Mouse (Mus musculus) kidney, embryonic 15.5 days (tissue): ENCODE measurements around the gene Srrd. TPM values are rescaled to one million over a fixed set of nuclear protein-coding genes. Genes with fewer than 3 reads are reported as not detected.

Experiments
- ATAC-seq: fragments of 200-750 bp; cut with Nextera tagmentation; replicated peaks from 2 replicates; pipeline ENCODE4 v1.8.0; 2017; ENCODE audit warnings: moderate TSS enrichment; ENCODE audit not compliant: low FRiP score
- H3K27ac ChIP-seq: fragments of 300-500 bp; sonication (generic); 2 replicates; pipeline ENCODE4 v1.5.1; 2015; ENCODE audit warnings: mild to moderate bottlenecking, inconsistent platforms
- H3K27me3 ChIP-seq: fragments of 300-500 bp; sonication (generic); 2 replicates; pipeline ENCODE4 v1.6.1; 2015; ENCODE audit warnings: inconsistent platforms
- H3K36me3 ChIP-seq: fragments of 300-500 bp; sonication (generic); 2 replicates; pipeline ENCODE4 v1.6.1; 2015; ENCODE audit warnings: inconsistent platforms
- H3K4me1 ChIP-seq: fragments of 300-500 bp; sonication (generic); 2 replicates; pipeline ENCODE4 v1.6.1; 2015; ENCODE audit warnings: inconsistent platforms
- H3K4me2 ChIP-seq: fragments of 300-500 bp; sonication (generic); 2 replicates; pipeline ENCODE4 v1.6.1; 2015; ENCODE audit warnings: moderate library complexity, mild to moderate bottlenecking, inconsistent platforms
- H3K4me3 ChIP-seq: fragments of 300-500 bp; sonication (generic); replicated peaks from 2 replicates; pipeline ENCODE4 v1.5.1; 2015; ENCODE audit warnings: mild to moderate bottlenecking, inconsistent platforms
- H3K9ac ChIP-seq: fragments of 300-500 bp; sonication (generic); 2 replicates; pipeline ENCODE4 v1.6.1; 2015; ENCODE audit warnings: mild to moderate bottlenecking, inconsistent platforms
- H3K9me3 ChIP-seq: fragments of 300-500 bp; sonication (generic); replicated peaks from 2 replicates; pipeline ENCODE4 v1.6.1; 2016; ENCODE audit warnings: inconsistent platforms
- WGBS: fragments of 180-500 bp; shearing (Covaris S2); methylation state at CpG from one replicate; pipeline ENCODE4 v1.1.7; 2015; ENCODE audit warnings: mixed read lengths; 5-methylcytosine and 5-hydroxymethylcytosine counted together
- polyA plus RNA-seq: library from polyadenylated mRNA; unstranded; fragments of >200 nt; fragmentation: Nextera tagmentation; extraction: Ambion mirVana; gene quantifications from 2 replicates; pipeline ENCODE4 v1.2.1, GENCODE M21; 2015

Srrd gene
- polyA plus RNA-seq, 1 experiment from 2014 or later, result 44.8 TPM

GRCm38 (mm10) chr5:112355493-112355892, 12.7 kb upstream of the Srrd start:
- no peak overlapping the region for H3K4me2 ChIP-seq
- H3K9ac ChIP-seq, result no peak overlapping the region
- H3K27ac ChIP-seq, result no peak overlapping the region
- H3K9me3 ChIP-seq, result no peaks in the 10 kb centered on the region
- H3K36me3 ChIP-seq, result peaks cover 64% of the 10 kb centered on the region
- H3K4me1 ChIP-seq, result no peaks in the 10 kb centered on the region
- WGBS, result 84% methylated on average over 6 of the region's 6 CpGs
- ATAC-seq, result no peak
- no peaks in the 10 kb centered on the region for H3K27me3 ChIP-seq
- no peak overlapping the region for H3K4me3 ChIP-seq

DNA sequence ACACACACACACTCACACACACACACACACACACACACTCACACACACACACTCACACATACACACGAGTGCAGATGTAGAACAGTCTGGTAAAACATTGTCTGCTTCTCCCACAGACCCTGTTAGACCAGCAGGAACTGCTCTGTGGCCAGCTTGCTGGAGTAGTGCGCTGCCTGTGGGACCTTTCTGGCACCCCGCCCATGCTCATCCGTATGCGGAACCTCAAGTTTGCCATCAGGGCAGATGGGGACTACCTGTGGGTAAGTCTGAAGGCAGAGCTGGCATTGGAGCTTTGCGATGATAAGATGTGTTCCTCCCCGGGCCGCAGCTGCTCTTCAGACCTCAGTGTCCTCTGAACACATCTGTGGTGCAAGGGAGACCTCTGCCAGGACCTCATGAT, 6.3 kb upstream of the Srrd start:
- Histone ChIP-seq H3K4me2 (no peak overlapping the region), H3K27ac (no peak overlapping the region), H3K27me3 (no peaks in the 10 kb centered on the region), H3K9ac (no peak overlapping the region), H3K9me3 (no peaks in the 10 kb centered on the region), H3K36me3 (peaks cover 77% of the 10 kb centered on the region), H3K4me3 (no peak overlapping the region), H3K4me1 (peaks cover 7% of the 10 kb centered on the region)
- no peak for ATAC-seq
- 92% methylated on average over 8 of the region's 8 CpGs for WGBS

DNA sequence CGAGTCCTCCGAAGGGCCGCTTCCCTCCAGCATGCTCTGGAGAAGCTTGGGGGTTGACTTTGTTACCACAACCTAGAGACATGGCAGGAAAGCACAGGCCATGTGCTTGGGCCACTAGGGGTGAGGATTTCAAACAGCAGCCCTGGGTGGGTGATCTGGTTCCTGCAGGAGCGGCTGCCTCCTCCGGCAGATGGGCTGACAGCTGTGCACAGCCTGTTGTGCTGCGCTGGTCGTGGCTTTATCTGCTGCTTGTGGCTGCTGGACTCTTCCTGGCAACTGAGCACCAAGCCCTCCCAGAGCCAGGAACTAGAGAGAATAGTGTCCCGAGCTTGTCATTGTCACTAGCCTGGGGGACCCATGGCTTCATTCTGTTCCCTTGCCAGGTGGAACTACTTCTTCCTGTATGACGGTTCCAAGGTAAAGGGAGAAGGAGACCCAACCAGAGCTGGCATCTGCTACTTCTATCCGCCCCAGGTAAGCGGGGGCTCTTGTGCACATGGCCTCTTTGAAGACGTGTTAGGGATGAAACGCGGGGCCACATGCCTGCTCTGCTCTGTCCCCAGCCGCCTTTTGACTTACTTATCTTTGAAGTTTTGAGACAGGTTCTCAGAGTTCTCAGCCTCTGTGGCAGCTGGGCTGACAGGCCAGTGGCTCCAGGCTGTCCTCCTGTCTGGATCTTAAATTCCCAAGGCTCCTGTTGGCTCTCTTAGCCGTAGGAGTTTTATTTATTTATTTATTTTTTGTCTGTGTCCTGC, 3.5 kb upstream of the Srrd start:
- no peaks in the 10 kb centered on the region for H3K27me3 ChIP-seq
- 80% methylated on average over 16 of the region's 16 CpGs for WGBS
- H3K36me3 ChIP-seq, result peaks cover 49% of the 10 kb centered on the region
- H3K4me3 ChIP-seq, result no peak overlapping the region
- no peak for ATAC-seq
- no peaks in the 10 kb centered on the region for H3K9me3 ChIP-seq
- H3K9ac ChIP-seq, result no peak overlapping the region
- H3K4me2 ChIP-seq, result no peak overlapping the region
- H3K4me1 ChIP-seq, result peaks cover 30% of the 10 kb centered on the region
- no peak overlapping the region for H3K27ac ChIP-seq

DNA sequence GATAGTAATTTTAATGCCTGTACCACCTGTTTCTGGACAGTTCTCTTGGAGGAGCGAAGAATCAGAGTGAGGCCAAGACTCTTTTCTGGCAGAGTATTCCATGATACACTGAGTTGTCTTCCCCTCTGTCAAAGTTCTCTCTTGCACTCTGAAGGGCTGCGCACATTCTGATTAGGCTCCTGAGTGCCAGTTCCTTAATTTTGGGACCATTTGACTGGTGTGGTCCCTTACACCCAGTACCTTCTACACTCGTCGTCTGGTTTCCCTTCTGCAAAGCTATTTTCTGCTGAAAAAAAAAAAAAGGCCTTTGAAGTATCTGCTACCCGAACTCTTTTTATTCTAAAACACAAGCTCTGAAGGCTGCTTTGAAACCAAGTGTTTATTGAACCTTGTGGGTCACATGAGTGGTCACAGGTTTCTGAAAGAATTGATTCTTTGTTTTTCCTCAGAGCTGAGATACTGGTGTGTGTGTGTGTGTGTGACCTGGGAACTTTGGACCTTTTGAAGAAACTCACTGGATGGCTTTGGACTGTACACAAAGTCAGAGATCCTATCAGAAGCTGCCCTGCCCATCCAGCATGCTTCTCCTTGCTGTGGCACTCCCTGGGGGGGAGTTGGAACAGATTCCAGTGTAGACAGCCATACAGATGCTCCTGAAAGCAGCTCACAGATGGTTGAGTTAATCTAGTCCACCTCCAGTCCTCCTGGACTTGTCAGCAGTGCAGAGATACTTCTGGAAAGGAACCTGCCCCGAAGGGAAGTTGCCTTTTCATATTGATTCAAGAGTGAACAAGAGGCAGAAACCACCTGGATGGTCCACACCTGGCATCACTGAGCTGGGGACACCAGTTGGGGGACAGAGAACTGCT, 1.5 kb upstream of the Srrd start:
- no peaks in the 10 kb centered on the region for H3K27me3 ChIP-seq
- H3K4me2 ChIP-seq, result no peak overlapping the region
- H3K36me3 ChIP-seq, result peaks cover 48% of the 10 kb centered on the region
- ATAC-seq, result no peak
- H3K9me3 ChIP-seq, result no peaks in the 10 kb centered on the region
- H3K9ac ChIP-seq, result no peak overlapping the region
- 79% methylated on average over 6 of the region's 6 CpGs for WGBS
- H3K4me1 ChIP-seq, result peaks cover 32% of the 10 kb centered on the region
- no peak overlapping the region for H3K27ac ChIP-seq
- H3K4me3 ChIP-seq, result no peak overlapping the region

GRCm38 (mm10) chr5:112343205-112343595, 360 bp upstream of the Srrd start:
- under 1% methylated on average over 17 of the region's 24 CpGs for WGBS
- Histone ChIP-seq H3K9me3 (no peaks in the 10 kb centered on the region), H3K27ac (peak overlapping the region; percentile 56; the same call in 1 of the 2 replicates), H3K4me3 (peak overlapping the region; percentile 73), H3K4me2 (peak overlapping the region; percentile 81), H3K27me3 (no peaks in the 10 kb centered on the region), H3K4me1 (peaks cover 32% of the 10 kb centered on the region), H3K9ac (peak overlapping the region; percentile 75), H3K36me3 (peaks cover 48% of the 10 kb centered on the region)
- peak; percentile 70 for ATAC-seq

- Histone ChIP-seq H3K4me2 (no peak overlapping the region), H3K27ac (no peak overlapping the region), H3K9ac (no peak overlapping the region), H3K4me3 (no peak overlapping the region), H3K4me1 (peaks cover 26% of the 10 kb centered on the region), H3K27me3 (no peaks in the 10 kb centered on the region), H3K9me3 (no peaks in the 10 kb centered on the region), H3K36me3 (peaks cover 65% of the 10 kb centered on the region)
- ATAC-seq, result no peak
- WGBS, result 68% methylated on average over 7 of the region's 7 CpGs
Measured at GRCm38 (mm10) chr5:112339215-112339614, 3.6 kb downstream of the Srrd start.

- 93% methylated on average over 22 of the region's 22 CpGs for WGBS
- H3K4me1 ChIP-seq, result peaks cover 9% of the 10 kb centered on the region
- no peak overlapping the region for H3K4me2 ChIP-seq
- H3K9me3 ChIP-seq, result no peaks in the 10 kb centered on the region
- no peak overlapping the region for H3K9ac ChIP-seq
- no peaks in the 10 kb centered on the region for H3K27me3 ChIP-seq
- H3K27ac ChIP-seq, result no peak overlapping the region
- H3K4me3 ChIP-seq, result no peak overlapping the region
- no peak for ATAC-seq
- H3K36me3 ChIP-seq, result peaks cover 87% of the 10 kb centered on the region
Measured at GRCm38 (mm10) chr5:112337004-112337403, 5.8 kb downstream of the Srrd start.

- H3K27me3 ChIP-seq, result no peaks in the 10 kb centered on the region
- H3K4me3 ChIP-seq, result no peak overlapping the region
- H3K27ac ChIP-seq, result no peak overlapping the region
- peaks cover 96% of the 10 kb centered on the region for H3K36me3 ChIP-seq
- H3K4me1 ChIP-seq, result no peaks in the 10 kb centered on the region
- H3K4me2 ChIP-seq, result no peak overlapping the region
- H3K9ac ChIP-seq, result no peak overlapping the region
- H3K9me3 ChIP-seq, result no peaks in the 10 kb centered on the region
- 23% methylated on average over 2 of the region's 2 CpGs for WGBS
- no peak for ATAC-seq
Measured at GRCm38 (mm10) chr5:112335473-112335872, 7.4 kb downstream of the Srrd start.

GRCm38 (mm10) chr5:112329805-112330564, 12.9 kb downstream of the Srrd start:
- Histone ChIP-seq H3K4me2 (no peak overlapping the region), H3K4me1 (peaks cover 23% of the 10 kb centered on the region), H3K27ac (no peak overlapping the region), H3K9ac (no peak overlapping the region), H3K27me3 (no peaks in the 10 kb centered on the region), H3K9me3 (no peaks in the 10 kb centered on the region), H3K4me3 (no peak overlapping the region), H3K36me3 (peaks cover 75% of the 10 kb centered on the region)
- 91% methylated on average over 14 of the region's 14 CpGs for WGBS
- ATAC-seq, result no peak

- Histone ChIP-seq H3K4me1 (peaks cover 31% of the 10 kb centered on the region), H3K36me3 (peaks cover 54% of the 10 kb centered on the region), H3K9ac (no peak overlapping the region), H3K9me3 (no peaks in the 10 kb centered on the region), H3K27ac (no peak overlapping the region), H3K4me2 (no peak overlapping the region), H3K27me3 (no peaks in the 10 kb centered on the region), H3K4me3 (no peak overlapping the region)
- ATAC-seq, result no peak
- WGBS, result 93% methylated on average over 15 of the region's 15 CpGs
Measured at GRCm38 (mm10) chr5:112327854-112328253, 15.0 kb downstream of the Srrd start.

DNA sequence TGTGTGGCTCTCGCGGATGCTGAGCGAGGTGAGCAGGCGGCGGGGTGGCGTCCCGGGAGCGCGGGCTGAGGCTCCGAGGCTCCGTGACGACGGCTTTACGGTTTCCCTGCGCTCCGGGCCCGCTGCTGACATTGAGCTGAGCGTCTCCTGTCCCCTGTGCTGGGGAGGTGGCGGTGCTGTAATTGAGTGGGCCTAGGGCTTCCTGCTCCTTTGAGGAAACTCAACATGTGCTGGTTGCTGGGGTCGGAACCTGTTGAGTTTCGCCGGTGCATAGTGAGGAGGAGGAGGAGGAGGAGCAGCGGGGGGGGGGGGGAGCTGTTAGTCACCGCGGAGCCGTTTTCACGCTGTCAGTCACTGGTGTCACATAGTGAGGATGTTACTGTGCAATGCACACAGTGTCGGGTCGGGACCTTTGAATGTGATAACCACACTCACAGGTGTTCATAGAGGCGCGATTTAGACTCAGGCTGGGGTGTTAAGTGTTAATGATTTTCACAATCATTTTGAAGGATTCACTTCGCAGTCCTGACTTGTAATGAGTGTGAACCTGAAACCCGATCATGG, 16.3 kb downstream of the Srrd start:
- Histone ChIP-seq H3K36me3 (peaks cover 40% of the 10 kb centered on the region), H3K9me3 (no peaks in the 10 kb centered on the region), H3K4me3 (peak overlapping the region; percentile 99), H3K4me2 (peak overlapping the region; percentile 79), H3K27me3 (no peaks in the 10 kb centered on the region), H3K9ac (peak overlapping the region; percentile 86), H3K27ac (peak overlapping the region; percentile 95), H3K4me1 (peaks cover 31% of the 10 kb centered on the region)
- under 1% methylated on average over 31 of the region's 33 CpGs for WGBS
- peak; percentile 54 for ATAC-seq
